ENCODE assay signal across 9 mouse cellular contexts in genomic region chr6:86193879-86194278, GRCm38 (mm10). TPM values are rescaled to one million over a fixed set of nuclear protein-coding genes. Genes with fewer than 3 reads are reported as not detected.
DNase-seq lines count a peak whose midpoint lies in the region; ATAC-seq lines count a peak whose summit lies in the region.
"Had no signal": no experiment of that assay in that cellular context is flagged by ENCODE, and none has a peak within 500 bp of the region (broad histone marks: within the 10 kb centered on the region; RNA-seq: fewer than 3 reads in every experiment).

No protein-coding gene starts in this region.

- DNase-seq in forebrain, embryonic 14.5 days (ENCODE audit: low spot score), result peak; percentile 42
- no peak for DNase-seq in forebrain, embryonic 10.5 days (ENCODE audit: extremely low spot score, low spot score)
- DNase-seq in neural tube, embryonic 10.5 days (ENCODE audit: extremely low spot score, low spot score), result peak; percentile 29
- DNase-seq in brain, adult 2 months (ENCODE audit: low read depth, low spot score), result peak; percentile 77
- DNase-seq in induced T-regulatory cell, adult 2 months (ENCODE audit: low read depth), result peak; percentile 49
- peak; percentile 70 for DNase-seq in lung, postnatal 36 days
- peak; percentile 29 to 34 for DNase-seq in thymus, postnatal 36 days

- ATAC-seq in forebrain, embryonic 14.5 days, result no peak
- ATAC-seq in neural tube, embryonic 15.5 days (ENCODE audit: low FRiP score), result no peak

- H3K27ac ChIP-seq in forebrain, embryonic 14.5 days (ENCODE audit: low read depth, low read length), result no peak overlapping the region
- no peak overlapping the region for H3K27ac ChIP-seq in forebrain, embryonic 10.5 days
- no peak overlapping the region for H3K27ac ChIP-seq in neural tube, embryonic 15.5 days (replicated peaks)
- H3K27ac ChIP-seq: heart, embryonic 13.5 days had no signal

- H3K9me3 ChIP-seq in forebrain, embryonic 14.5 days (replicated peaks; ENCODE audit: control insufficient read depth, low read length), result no peaks in the 10 kb centered on the region
- no peaks in the 10 kb centered on the region for H3K9me3 ChIP-seq in forebrain, embryonic 10.5 days
- H3K9me3 ChIP-seq in neural tube, embryonic 15.5 days (replicated peaks), result no peaks in the 10 kb centered on the region
- H3K9me3 ChIP-seq: heart, embryonic 13.5 days had no signal

- WGBS in forebrain, embryonic 14.5 days, result 40% methylated on average over 5 of the region's 5 CpGs
- 50% methylated on average over 5 of the region's 5 CpGs for WGBS in forebrain, embryonic 10.5 days
- WGBS in neural tube, embryonic 15.5 days, result 53% methylated on average over 5 of the region's 5 CpGs

- H3K4me2 ChIP-seq in forebrain, embryonic 14.5 days (ENCODE audit: low read length), result no peak overlapping the region
- H3K4me2 ChIP-seq in neural tube, embryonic 15.5 days, result no peak overlapping the region

- H3K4me3 ChIP-seq in forebrain, embryonic 14.5 days (ENCODE audit: low read depth, low read length), result no peak overlapping the region
- no peak overlapping the region for H3K4me3 ChIP-seq in forebrain, embryonic 10.5 days
- H3K4me3 ChIP-seq in neural tube, embryonic 15.5 days (replicated peaks), result no peak overlapping the region

- peaks cover 5% of the 10 kb centered on the region; the same call in 1 of the 2 replicates for H3K4me1 ChIP-seq in forebrain, embryonic 14.5 days (ENCODE audit: control insufficient read depth, insufficient read depth, low read length)
- peaks cover 34% of the 10 kb centered on the region for H3K4me1 ChIP-seq in forebrain, embryonic 10.5 days
- H3K4me1 ChIP-seq in neural tube, embryonic 15.5 days, result peaks cover 33% of the 10 kb centered on the region

- H3K9ac ChIP-seq in forebrain, embryonic 14.5 days (ENCODE audit: low read length), result no peak overlapping the region
- no peak overlapping the region for H3K9ac ChIP-seq in neural tube, embryonic 15.5 days (replicated peaks)

- H3K36me3 ChIP-seq in forebrain, embryonic 14.5 days (ENCODE audit: control insufficient read depth, insufficient read depth, low read length), result no peaks in the 10 kb centered on the region
- H3K36me3 ChIP-seq in forebrain, embryonic 10.5 days (replicated peaks), result no peaks in the 10 kb centered on the region
- H3K36me3 ChIP-seq in neural tube, embryonic 15.5 days, result no peaks in the 10 kb centered on the region
- H3K36me3 ChIP-seq: heart, embryonic 13.5 days had no signal

- peaks cover 11% of the 10 kb centered on the region for H3K27me3 ChIP-seq in forebrain, embryonic 14.5 days (replicated peaks; ENCODE audit: control insufficient read depth, insufficient read depth, low read length)
- H3K27me3 ChIP-seq in forebrain, embryonic 10.5 days (ENCODE audit: poor library complexity, severe bottlenecking), result peaks cover 61% of the 10 kb centered on the region
- peaks cover 20% of the 10 kb centered on the region for H3K27me3 ChIP-seq in neural tube, embryonic 15.5 days (replicated peaks)

RNA-seq across cellular contexts. Expression of gene Tgfa, which starts 1.1 kb away (rescaled TPM):
- polyA plus RNA-seq in forebrain, embryonic 14.5 days (2014; fragmentation: Nextera tagmentation; extraction: Ambion mirVana), result 7.5 and 12.0 TPM in 2 replicates
- 1.2 and 1.3 TPM in 2 replicates for polyA plus RNA-seq in forebrain, embryonic 10.5 days (2016; fragmentation: Nextera tagmentation; extraction: Ambion mirVana)
- polyA plus RNA-seq in neural tube, embryonic 15.5 days (2015; fragmentation: Nextera tagmentation; extraction: Ambion mirVana), result 16.7 and 18.6 TPM in 2 replicates
